Mouse (Mus musculus) brain, embryonic 14.5 days (tissue): Measurements from ENCODE around the gene Olfr551.

Experiments used
- CTCF ChIP-seq: fragments of 200-500 bp; IDR thresholded peaks from 2 replicates; pipeline ENCODE4 v1.5.1; 2012; ENCODE audit warnings: inconsistent platforms, mild to moderate bottlenecking, moderate library complexity, borderline replicate concordance; ENCODE audit not compliant: insufficient read depth, insufficient read length; ENCODE audit errors: extremely low read depth
- POLR2A ChIP-seq: fragments of 200-500 bp; IDR thresholded peaks from 2 replicates; pipeline ENCODE4 v1.6.1; 2012; ENCODE audit warnings: mild to moderate bottlenecking, inconsistent platforms, borderline replicate concordance; ENCODE audit not compliant: poor library complexity, insufficient read depth, insufficient read length, severe bottlenecking; ENCODE audit errors: extremely low read depth

DNA sequence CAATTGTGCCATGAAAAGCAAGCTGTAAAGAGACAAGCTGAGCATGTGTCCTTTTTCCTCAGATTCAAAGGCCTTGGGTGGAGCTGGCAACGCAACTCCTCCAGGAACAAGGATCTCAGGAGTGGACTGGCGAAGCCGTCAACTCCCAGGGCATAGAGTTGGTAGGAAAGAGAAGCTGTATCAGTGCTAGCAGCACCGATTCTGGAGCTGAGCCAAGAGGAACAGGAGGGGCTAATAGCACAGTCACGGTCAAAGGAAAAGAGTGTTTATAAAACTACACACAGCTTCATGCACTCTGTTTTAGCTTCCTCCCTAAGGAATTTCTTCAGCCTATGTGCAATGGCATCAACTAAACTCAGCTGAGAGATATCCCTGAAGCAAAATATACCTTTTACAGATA is 27.9 kb upstream of the Olfr551 start:
- no peak for TF ChIP-seq CTCF
- TF ChIP-seq POLR2A = no peak
